ENCODE assay signal across 16 mouse cellular contexts in genomic region chr2:71424545-71424944, GRCm38 (mm10). TPM values are rescaled to one million over a fixed set of nuclear protein-coding genes. Genes with fewer than 3 reads are reported as not detected.
DNase-seq lines count a peak whose midpoint lies in the region; ATAC-seq and TF ChIP-seq lines count a peak whose summit lies in the region.
"Had no signal": no experiment of that assay in that cellular context is flagged by ENCODE, and none has a peak within 500 bp of the region (broad histone marks: within the 10 kb centered on the region; RNA-seq: fewer than 3 reads in every experiment).

No protein-coding gene starts in this region.

- no peak for ATAC-seq in forebrain, embryonic 12.5 days (ENCODE audit: low FRiP score)
- no peak for ATAC-seq in forebrain, postnatal 0 days
- ATAC-seq in common myeloid progenitor, adult 5-6 weeks (replicated peaks; ENCODE audit: low read depth, poor library complexity, severe bottlenecking), result peak; percentile 47; the same call in 1 of the 2 replicates
- ATAC-seq in heart, embryonic 15.5 days (replicated peaks; ENCODE audit: insufficient number of reproducible peaks, insufficient read depth, low FRiP score, low read depth), result peak; percentile 66; the same call in 1 of the 2 replicates
- peak; percentile 61 for ATAC-seq in liver, embryonic 16.5 days (ENCODE audit: low read depth)
- no peak for ATAC-seq in midbrain, embryonic 11.5 days (ENCODE audit: low FRiP score)
- ATAC-seq: midbrain, embryonic 13.5 days had no signal

- no peak for DNase-seq in forebrain, postnatal 0 days
- DNase-seq in left cerebral cortex, adult 8-10 months (ENCODE audit: low spot score in 2 of 2), result no peak
- no peak for DNase-seq in midbrain, embryonic 11.5 days (ENCODE audit: low spot score, missing footprints)
- DNase-seq in B cell, adult 2 months, result no peak
- DNase-seq: adrenal gland, postnatal 25 days; cerebellum, adult 18-20 months; kidney, adult 11 months; kidney, postnatal 25 days; lung, postnatal 14 days had no signal

- peaks cover 7% of the 10 kb centered on the region; the same call in 1 of the 2 replicates for H3K27me3 ChIP-seq in forebrain, embryonic 12.5 days
- no peaks in the 10 kb centered on the region for H3K27me3 ChIP-seq in forebrain, postnatal 0 days (ENCODE audit: insufficient read depth, low read length)
- no peaks in the 10 kb centered on the region for H3K27me3 ChIP-seq in heart, embryonic 15.5 days
- no peaks in the 10 kb centered on the region for H3K27me3 ChIP-seq in liver, embryonic 16.5 days (ENCODE audit: control insufficient read depth, insufficient read depth, low read depth, low read length)
- no peaks in the 10 kb centered on the region for H3K27me3 ChIP-seq in midbrain, embryonic 11.5 days (ENCODE audit: control insufficient read depth, insufficient read depth, low read length)
- H3K27me3 ChIP-seq: hindbrain, embryonic 15.5 days; limb, embryonic 13.5 days had no signal

- WGBS in forebrain, embryonic 12.5 days, result 62% methylated on average over 4 of the region's 4 CpGs
- WGBS in forebrain, postnatal 0 days, result 48% methylated on average over 4 of the region's 4 CpGs
- WGBS in heart, embryonic 15.5 days, result 34% methylated on average over 4 of the region's 4 CpGs
- 29% methylated on average over 4 of the region's 4 CpGs for WGBS in liver, embryonic 16.5 days (ENCODE audit: insufficient replicate concordance)
- 88% methylated on average over 4 of the region's 4 CpGs for WGBS in midbrain, embryonic 11.5 days

- peaks cover 31% of the 10 kb centered on the region for H3K36me3 ChIP-seq in forebrain, embryonic 12.5 days (replicated peaks)
- 0 out of 2 replicates have a peak, but pooled peaks cover 5% of the 10 kb centered on the region for H3K36me3 ChIP-seq in forebrain, postnatal 0 days (ENCODE audit: insufficient read depth)
- peaks cover 17% of the 10 kb centered on the region; the same call in 1 of the 2 replicates for H3K36me3 ChIP-seq in heart, embryonic 15.5 days
- peaks cover 34% of the 10 kb centered on the region for H3K36me3 ChIP-seq in liver, embryonic 16.5 days (ENCODE audit: control insufficient read depth, insufficient read depth)
- 0 out of 2 replicates have a peak, but pooled peaks cover 6% of the 10 kb centered on the region for H3K36me3 ChIP-seq in midbrain, embryonic 11.5 days (ENCODE audit: control insufficient read depth, insufficient read depth, low read length)

- no peak overlapping the region for H3K4me3 ChIP-seq in forebrain, embryonic 12.5 days (replicated peaks)
- H3K4me3 ChIP-seq in forebrain, postnatal 0 days (ENCODE audit: low read depth, low read length), result no peak overlapping the region
- H3K4me3 ChIP-seq in heart, embryonic 15.5 days, result no peak overlapping the region
- no peak overlapping the region for H3K4me3 ChIP-seq in liver, embryonic 16.5 days (ENCODE audit: low read depth, low read length)
- H3K4me3 ChIP-seq in midbrain, embryonic 11.5 days (ENCODE audit: low read depth, low read length), result no peak overlapping the region
- H3K4me3 ChIP-seq: hindbrain, embryonic 15.5 days; limb, embryonic 13.5 days; midbrain, embryonic 13.5 days had no signal

- no peak overlapping the region for H3K9ac ChIP-seq in forebrain, embryonic 12.5 days
- no peak overlapping the region for H3K9ac ChIP-seq in forebrain, postnatal 0 days
- H3K9ac ChIP-seq in heart, embryonic 15.5 days, result no peak overlapping the region
- H3K9ac ChIP-seq in liver, embryonic 16.5 days (ENCODE audit: low read depth, low read length), result no peak overlapping the region
- H3K9ac ChIP-seq in midbrain, embryonic 11.5 days (ENCODE audit: low read length), result no peak overlapping the region
- H3K9ac ChIP-seq: hindbrain, embryonic 15.5 days; limb, embryonic 13.5 days; midbrain, embryonic 13.5 days had no signal

- H3K27ac ChIP-seq in forebrain, embryonic 12.5 days, result peak overlapping the region; percentile 62
- no peak overlapping the region for H3K27ac ChIP-seq in forebrain, postnatal 0 days (ENCODE audit: low read depth, low read length)
- H3K27ac ChIP-seq in heart, embryonic 15.5 days, result peak overlapping the region; percentile 57
- no peak overlapping the region for H3K27ac ChIP-seq in liver, embryonic 16.5 days (ENCODE audit: low read length)
- no peak overlapping the region for H3K27ac ChIP-seq in midbrain, embryonic 11.5 days (ENCODE audit: low read depth, low read length)
- H3K27ac ChIP-seq: hindbrain, embryonic 15.5 days; limb, embryonic 13.5 days; midbrain, embryonic 13.5 days had no signal

- H3K4me2 ChIP-seq in forebrain, embryonic 12.5 days, result no peak overlapping the region
- H3K4me2 ChIP-seq in forebrain, postnatal 0 days (ENCODE audit: low read depth), result no peak overlapping the region
- H3K4me2 ChIP-seq in heart, embryonic 15.5 days, result no peak overlapping the region
- no peak overlapping the region for H3K4me2 ChIP-seq in liver, embryonic 16.5 days (ENCODE audit: low read depth, low read length)
- no peak overlapping the region for H3K4me2 ChIP-seq in midbrain, embryonic 11.5 days
- H3K4me2 ChIP-seq: hindbrain, embryonic 15.5 days; limb, embryonic 13.5 days; midbrain, embryonic 13.5 days had no signal

- TF ChIP-seq CTCF in forebrain, postnatal 0 days (IDR thresholded peaks at IDR 0.05; ENCODE audit: low read depth), result no peak

- no peaks in the 10 kb centered on the region for H3K9me3 ChIP-seq in forebrain, embryonic 12.5 days
- no peaks in the 10 kb centered on the region for H3K9me3 ChIP-seq in forebrain, postnatal 0 days (ENCODE audit: low read length)
- no peaks in the 10 kb centered on the region for H3K9me3 ChIP-seq in heart, embryonic 15.5 days (replicated peaks)
- H3K9me3 ChIP-seq in liver, embryonic 16.5 days (replicated peaks; ENCODE audit: control insufficient read depth, low read length), result no peaks in the 10 kb centered on the region
- H3K9me3 ChIP-seq in midbrain, embryonic 11.5 days (ENCODE audit: control insufficient read depth, low read length), result no peaks in the 10 kb centered on the region
- H3K9me3 ChIP-seq: hindbrain, embryonic 15.5 days; limb, embryonic 13.5 days; midbrain, embryonic 13.5 days had no signal

- H3K4me1 ChIP-seq in forebrain, embryonic 12.5 days, result no peaks in the 10 kb centered on the region; the same call in 1 of the 2 replicates
- no peaks in the 10 kb centered on the region for H3K4me1 ChIP-seq in forebrain, postnatal 0 days (ENCODE audit: insufficient read depth)
- no peaks in the 10 kb centered on the region; the same call in 1 of the 2 replicates for H3K4me1 ChIP-seq in heart, embryonic 15.5 days (replicated peaks)
- peaks cover 5% of the 10 kb centered on the region for H3K4me1 ChIP-seq in liver, embryonic 16.5 days (ENCODE audit: control insufficient read depth, low read depth, low read length)
- H3K4me1 ChIP-seq in midbrain, embryonic 11.5 days (ENCODE audit: control insufficient read depth, insufficient read depth, low read length), result no peaks in the 10 kb centered on the region
- H3K4me1 ChIP-seq: hindbrain, embryonic 15.5 days; limb, embryonic 13.5 days; midbrain, embryonic 13.5 days had no signal

RNA-seq across cellular contexts. Expression of gene Metap1d, which starts 28.5 kb away (rescaled TPM):
- 41.2 and 42.9 TPM in 2 replicates for polyA plus RNA-seq in forebrain, embryonic 12.5 days (2016; fragmentation: Nextera tagmentation; extraction: Ambion mirVana)
- 16.6 and 19.4 TPM in 2 replicates for total RNA-seq in forebrain, postnatal 0 days (2014; rRNA removed)
- polyA plus RNA-seq in forebrain, postnatal 0 days (2015; fragmentation: Nextera tagmentation; extraction: Ambion mirVana), result 23.1 and 25.3 TPM in 2 replicates
- 34.0 and 40.4 TPM in 2 replicates for total RNA-seq in common myeloid progenitor, adult 5-6 weeks (2017)
- polyA plus RNA-seq in heart, embryonic 15.5 days (2015; fragmentation: Nextera tagmentation; extraction: Ambion mirVana), result 38.7 and 39.3 TPM in 2 replicates
- 22.8 and 24.9 TPM in 2 replicates for polyA plus RNA-seq in liver, embryonic 16.5 days (2015; fragmentation: Nextera tagmentation; extraction: Ambion mirVana)
- total RNA-seq in left cerebral cortex, adult 8-10 months (2022), result 10 to 100 TPM; 15.4 to 20.3 (median 19.7) TPM
- polyA plus RNA-seq in midbrain, embryonic 11.5 days (2014; fragmentation: Nextera tagmentation; extraction: Ambion mirVana), result 31.6 and 32.8 TPM in 2 replicates

RNA-seq across cellular contexts. Expression of gene Hat1, which starts 35.8 kb away (rescaled TPM):
- polyA plus RNA-seq in forebrain, embryonic 12.5 days (2016; fragmentation: Nextera tagmentation; extraction: Ambion mirVana), result 176 and 178 TPM in 2 replicates
- 24.2 and 27.1 TPM in 2 replicates for total RNA-seq in forebrain, postnatal 0 days (2014; rRNA removed)
- polyA plus RNA-seq in forebrain, postnatal 0 days (2015; fragmentation: Nextera tagmentation; extraction: Ambion mirVana), result 34.5 and 37.1 TPM in 2 replicates
- 183 and 200 TPM in 2 replicates for total RNA-seq in common myeloid progenitor, adult 5-6 weeks (2017)
- polyA plus RNA-seq in heart, embryonic 15.5 days (2015; fragmentation: Nextera tagmentation; extraction: Ambion mirVana), result 98.7 and 104 TPM in 2 replicates
- polyA plus RNA-seq in liver, embryonic 16.5 days (2015; fragmentation: Nextera tagmentation; extraction: Ambion mirVana), result 79.8 and 95.7 TPM in 2 replicates
- total RNA-seq in left cerebral cortex, adult 8-10 months (2022), result 10 to 100 TPM; 20.0 to 20.8 (median 20.6) TPM
- 193 and 201 TPM in 2 replicates for polyA plus RNA-seq in midbrain, embryonic 11.5 days (2014; fragmentation: Nextera tagmentation; extraction: Ambion mirVana)

RNA-seq across cellular contexts. Expression of gene Slc25a12, which starts 57.0 kb away (rescaled TPM):
- polyA plus RNA-seq in forebrain, embryonic 12.5 days (2016; fragmentation: Nextera tagmentation; extraction: Ambion mirVana), result 53.8 and 61.2 TPM in 2 replicates
- 94.7 and 116 TPM in 2 replicates for total RNA-seq in forebrain, postnatal 0 days (2014; rRNA removed)
- 78.8 and 106 TPM in 2 replicates for polyA plus RNA-seq in forebrain, postnatal 0 days (2015; fragmentation: Nextera tagmentation; extraction: Ambion mirVana)
- total RNA-seq in common myeloid progenitor, adult 5-6 weeks (2017), result 36.8 and 48.2 TPM in 2 replicates
- 103 and 107 TPM in 2 replicates for polyA plus RNA-seq in heart, embryonic 15.5 days (2015; fragmentation: Nextera tagmentation; extraction: Ambion mirVana)
- polyA plus RNA-seq in liver, embryonic 16.5 days (2015; fragmentation: Nextera tagmentation; extraction: Ambion mirVana), result 22.6 and 24.4 TPM in 2 replicates
- 100 to 1,000 TPM; 155 to 175 (median 167) TPM for total RNA-seq in left cerebral cortex, adult 8-10 months (2022)
- polyA plus RNA-seq in midbrain, embryonic 11.5 days (2014; fragmentation: Nextera tagmentation; extraction: Ambion mirVana), result 39.3 and 43.2 TPM in 2 replicates

Comparison
In these comparisons a context has a peak if more than half of its experiments do, and no peak if none do; other contexts are left out.
1. H3K27ac ChIP-seq: peak in forebrain, embryonic 12.5 days (single experiment) and heart, embryonic 15.5 days (single experiment); none in forebrain, postnatal 0 days (single experiment), liver, embryonic 16.5 days (single experiment) and midbrain, embryonic 11.5 days (single experiment).
2. ATAC-seq: peak in common myeloid progenitor, adult 5-6 weeks (single experiment), heart, embryonic 15.5 days (single experiment) and liver, embryonic 16.5 days (single experiment); none in forebrain, embryonic 12.5 days (single experiment), forebrain, postnatal 0 days (single experiment) and midbrain, embryonic 11.5 days (single experiment).